Mouse (Mus musculus): Measurements from ENCODE around the gene Fam160a2. TPM values are rescaled to one million over a fixed set of nuclear protein-coding genes. Genes with fewer than 3 reads are reported as not detected.

Gene Fam160a2
- polyA plus RNA-seq, 1 experiment from 2014 or later = 16.9 TPM

DNA sequence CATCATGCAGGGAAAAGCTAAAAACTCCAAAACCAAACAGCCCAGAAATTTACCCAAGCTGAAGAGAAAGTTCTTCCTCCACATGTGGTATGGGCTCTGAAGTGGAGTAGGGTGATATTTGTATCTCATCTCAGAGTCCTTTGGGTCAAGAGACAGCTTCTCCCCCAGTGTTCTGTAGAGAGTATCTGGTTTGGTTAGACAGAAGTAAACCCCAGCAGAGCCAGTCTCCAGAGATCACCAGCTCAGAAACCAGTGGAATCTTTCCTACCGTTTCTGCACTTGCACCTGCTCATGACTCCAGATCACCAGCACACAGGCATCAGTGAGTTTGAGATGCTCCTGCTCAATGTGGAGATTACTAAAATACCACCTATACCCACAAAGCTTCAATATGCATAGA is 65.8 kb downstream of the Fam160a2 start, which contains the start of gene Olfr690:
Gene Olfr690, minus strand, starts transcription at position 101 of the 400 bp plus-strand sequence.
- no peaks in the 10 kb centered on the region for H3K4me1 ChIP-seq
- 73% methylated on average over 1 of the region's 1 CpGs for WGBS (ENCODE audit: insufficient replicate concordance)
- no peaks in the 10 kb centered on the region for H3K36me3 ChIP-seq
- H3K9me3 ChIP-seq (replicated peaks) = no peaks in the 10 kb centered on the region
- ATAC-seq = no peak
- H3K4me2 ChIP-seq = no peak within 1 kb of the TSS
- H3K27ac ChIP-seq = no peak within 1 kb of the TSS
- H3K27me3 ChIP-seq (replicated peaks) = no peaks in the 10 kb centered on the region
- no peak within 1 kb of the TSS for H3K9ac ChIP-seq
- no peak within 1 kb of the TSS for H3K4me3 ChIP-seq

DNA sequence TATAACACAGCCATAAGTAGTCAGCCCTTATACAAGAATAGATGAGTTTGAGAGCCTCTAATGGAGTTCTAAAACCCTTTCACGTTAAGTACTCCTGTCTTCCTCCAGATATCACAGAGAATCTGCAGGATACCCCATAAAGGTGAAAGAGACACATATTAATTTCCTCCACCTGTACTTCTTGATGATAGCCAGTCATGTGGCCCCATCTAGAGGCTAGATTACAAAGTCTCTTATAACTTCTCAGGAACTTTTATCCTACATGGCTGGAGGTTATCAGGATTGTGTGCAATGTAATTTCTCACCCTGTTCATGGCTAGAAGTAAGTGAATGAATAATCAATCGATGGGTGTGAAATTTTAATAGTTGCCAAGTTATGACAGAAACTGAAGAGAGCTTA is 74.6 kb downstream of the Fam160a2 start:
- Histone ChIP-seq H3K4me3 (no peak overlapping the region), H3K4me2 (no peak overlapping the region), H3K9me3 (replicated peaks) (no peaks in the 10 kb centered on the region), H3K27ac (no peak overlapping the region), H3K36me3 (no peaks in the 10 kb centered on the region), H3K9ac (no peak overlapping the region), H3K27me3 (replicated peaks) (no peaks in the 10 kb centered on the region), H3K4me1 (no peaks in the 10 kb centered on the region)
- WGBS (ENCODE audit: insufficient replicate concordance) = 49% methylated on average over 2 of the region's 2 CpGs
- ATAC-seq = no peak

Other genes with a start within 250 kb of the Fam160a2 start
- not detected in 2 replicates for gene Olfr684, start 236.4 kb downstream of the Fam160a2 start, polyA plus RNA-seq (2016; fragmentation: Nextera tagmentation; extraction: Ambion mirVana)
- not detected in 2 replicates for gene Olfr685, start 214.0 kb downstream of the Fam160a2 start, polyA plus RNA-seq (2016; fragmentation: Nextera tagmentation; extraction: Ambion mirVana)
- gene Olfr686, start 192.6 kb downstream of the Fam160a2 start, polyA plus RNA-seq (2016; fragmentation: Nextera tagmentation; extraction: Ambion mirVana) = not detected in 2 replicates
- gene Olfr688, start 112.0 kb downstream of the Fam160a2 start, polyA plus RNA-seq (2016; fragmentation: Nextera tagmentation; extraction: Ambion mirVana) = not detected in 2 replicates
- gene Olfr689, start 88.9 kb downstream of the Fam160a2 start, polyA plus RNA-seq (2016; fragmentation: Nextera tagmentation; extraction: Ambion mirVana) = not detected in 2 replicates
- not detected in 2 replicates for gene Olfr690, start 66.0 kb downstream of the Fam160a2 start, polyA plus RNA-seq (2016; fragmentation: Nextera tagmentation; extraction: Ambion mirVana)
- 0.05 TPM in 1 of 2 replicates, not detected in the other for gene Olfr691, start 57.8 kb downstream of the Fam160a2 start, polyA plus RNA-seq (2016; fragmentation: Nextera tagmentation; extraction: Ambion mirVana)
- gene Olfr692, start 31.8 kb downstream of the Fam160a2 start, polyA plus RNA-seq (2016; fragmentation: Nextera tagmentation; extraction: Ambion mirVana) = not detected in 2 replicates
- gene Gm5901, start 25.0 kb downstream of the Fam160a2 start, polyA plus RNA-seq (2016; fragmentation: Nextera tagmentation; extraction: Ambion mirVana) = not detected in 2 replicates
- gene Cnga4, start 4.5 kb upstream of the Fam160a2 start, polyA plus RNA-seq (2016; fragmentation: Nextera tagmentation; extraction: Ambion mirVana) = not detected in 2 replicates
- gene Cckbr, start 25.7 kb upstream of the Fam160a2 start, polyA plus RNA-seq (2016; fragmentation: Nextera tagmentation; extraction: Ambion mirVana) = not detected in 2 replicates
- 8.3 and 8.9 TPM in 2 replicates for gene Cavin3, start 82.2 kb upstream of the Fam160a2 start, polyA plus RNA-seq (2016; fragmentation: Nextera tagmentation; extraction: Ambion mirVana)
- 27.6 and 28.7 TPM in 2 replicates for gene Smpd1, start 154.3 kb upstream of the Fam160a2 start, polyA plus RNA-seq (2016; fragmentation: Nextera tagmentation; extraction: Ambion mirVana)
- 6.3 and 6.7 TPM in 2 replicates for gene Apbb1, start 181.6 kb upstream of the Fam160a2 start, polyA plus RNA-seq (2016; fragmentation: Nextera tagmentation; extraction: Ambion mirVana)
- gene Hpx, start 200.1 kb upstream of the Fam160a2 start, polyA plus RNA-seq (2016; fragmentation: Nextera tagmentation; extraction: Ambion mirVana) = 81.9 and 84.3 TPM in 2 replicates
- 7.7 and 8.0 TPM in 2 replicates for gene Trim3, start 233.5 kb upstream of the Fam160a2 start, polyA plus RNA-seq (2016; fragmentation: Nextera tagmentation; extraction: Ambion mirVana)
- gene Timm10b, start 240.0 kb upstream of the Fam160a2 start, polyA plus RNA-seq (2016; fragmentation: Nextera tagmentation; extraction: Ambion mirVana) = 159 and 163 TPM in 2 replicates
- gene Arfip2, start 240.4 kb upstream of the Fam160a2 start, polyA plus RNA-seq (2016; fragmentation: Nextera tagmentation; extraction: Ambion mirVana) = 24.5 and 26.8 TPM in 2 replicates
- gene Gm45799, start 240.5 kb upstream of the Fam160a2 start, polyA plus RNA-seq (2016; fragmentation: Nextera tagmentation; extraction: Ambion mirVana) = 10.2 and 13.2 TPM in 2 replicates

Data from liver, embryonic 12.5 days (tissue).